Mouse (Mus musculus) cerebellum, adult 9-10 months (tissue): ENCODE measurements at regions not wholly inside any gene's neighbourhood (a gene's known extent, or its start where the extent isn't known, plus 50 kb on each side); places are given as distances from the start of the nearest gene placed in this dataset.

Experiments used
- DNase-seq: peaks from one replicate; pipeline ENCODE4 v3.0.0; 2022

DNA sequence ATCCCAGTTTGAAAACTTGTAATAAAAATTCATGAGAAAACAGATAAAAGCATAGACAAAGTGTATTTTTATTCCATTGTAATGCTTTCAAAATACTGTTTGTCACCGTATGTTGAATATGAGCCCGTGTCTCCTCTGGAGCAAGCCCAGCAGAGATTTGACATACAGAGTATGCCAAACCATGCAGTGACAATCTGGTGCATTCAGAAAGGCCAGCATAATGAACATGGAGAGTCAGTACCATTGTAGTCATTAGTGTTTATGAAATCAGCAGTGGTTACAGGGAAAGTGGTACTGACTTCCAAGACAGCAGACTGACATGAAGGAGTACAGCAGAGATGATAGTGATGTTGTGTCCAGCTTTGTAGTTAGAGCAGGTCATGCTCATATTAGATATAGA, 1034.9 kb downstream of the Gm597 start:
- peak; percentile 88 for DNase-seq
